Mouse (Mus musculus) large intestine, adult 2 months (tissue): ENCODE data around the gene Capn6. TPM values are rescaled to one million over a fixed set of nuclear protein-coding genes. Genes with fewer than 3 reads are reported as not detected.

Experiments used
- DNase-seq: peaks from one replicate; pipeline ENCODE4 v3.0.0-alpha.2; 2012; ENCODE audit warnings: low read depth, low spot score
- WGBS: fragments of 180-500 bp; shearing (Covaris S2); methylation state at CpG from one replicate; pipeline ENCODE4 v1.1.7; 2018; 5-methylcytosine and 5-hydroxymethylcytosine counted together
- polyA plus RNA-seq: library from polyadenylated mRNA; depleted of rRNA; stranded (reverse); fragments of >200 nt; gene quantifications from 2 replicates; pipeline ENCODE4 v1.2.3, GENCODE M21; 2012; rRNA removed

The Capn6 gene
- 0.10 and 0.16 TPM in 2 replicates for polyA plus RNA-seq

DNA sequence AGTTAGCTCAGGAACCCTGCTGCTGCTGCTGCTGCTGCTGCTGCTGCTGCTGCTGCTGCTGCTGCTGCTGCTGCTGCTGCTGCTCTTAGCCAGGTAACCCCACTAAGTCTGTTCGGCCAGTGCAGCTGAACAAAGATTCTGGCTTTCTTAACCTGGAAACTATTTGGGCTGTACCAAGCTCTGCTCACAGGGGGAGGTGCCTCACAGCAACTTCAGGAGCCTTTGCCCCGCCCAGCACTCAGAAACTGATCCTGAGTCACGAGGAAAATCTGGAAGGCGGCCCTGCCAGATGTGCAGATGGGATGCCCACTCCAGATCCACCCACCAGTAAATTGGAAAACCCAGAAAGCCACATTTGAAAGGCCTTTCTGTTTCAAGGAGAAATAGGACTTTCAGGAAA lies at the start of gene Capn6:
Gene Capn6, minus strand, starts transcription at position 203 of the 400 bp plus-strand sequence.
- DNase-seq = no peak

DNA sequence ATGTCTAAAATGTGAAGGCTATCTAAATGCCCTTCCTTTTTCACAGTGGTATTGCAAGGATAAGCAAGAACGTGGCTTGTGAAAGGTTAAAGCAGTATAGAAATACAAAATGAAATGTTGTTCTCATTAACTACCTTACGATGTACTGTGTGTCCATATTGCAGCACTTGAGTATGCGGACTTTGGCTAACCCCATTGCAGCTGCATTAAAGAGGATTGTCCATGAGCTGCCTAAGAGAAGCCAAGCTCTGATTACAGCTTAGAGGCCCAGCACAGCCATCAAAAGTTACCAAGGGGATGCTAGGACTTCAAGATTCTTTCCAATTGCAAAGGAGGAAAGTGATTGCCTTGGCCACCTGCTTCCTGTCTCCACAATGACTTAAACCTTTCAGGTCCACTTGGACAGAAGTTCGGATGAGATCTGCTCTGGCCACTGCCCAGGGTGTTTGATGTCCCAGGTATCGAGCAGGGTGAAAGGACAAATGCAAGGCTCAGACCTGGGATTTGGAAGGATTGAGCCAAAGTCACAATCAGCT lies 40.0 kb upstream of the Capn6 start:
- DNase-seq = no peak
- 79% methylated on average over 5 of the region's 5 CpGs for WGBS

More for the DNA sequence above, at the start of gene Capn6:
- WGBS = 38% methylated on average over 4 of the region's 4 CpGs

DNA sequence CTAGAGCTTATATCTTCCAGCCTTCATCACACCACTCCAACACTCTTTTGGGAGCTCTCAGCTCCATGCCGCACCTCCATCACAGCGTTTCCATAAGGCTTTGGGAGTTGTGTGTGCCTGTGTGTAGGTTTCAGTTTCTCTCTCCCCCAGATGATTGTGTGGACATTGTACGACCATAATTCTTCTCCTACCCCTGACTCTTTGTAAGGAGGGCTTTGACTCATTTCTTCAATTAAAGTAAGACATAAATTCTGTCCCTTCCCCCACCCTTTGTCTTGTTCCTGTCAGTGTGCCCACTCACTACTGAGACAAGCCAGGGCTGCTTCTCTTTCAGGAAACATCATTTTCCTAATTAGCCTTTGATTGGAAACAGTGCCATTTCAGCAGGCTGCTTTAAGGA lies 24.1 kb upstream of the Capn6 start:
- 71% methylated on average over 3 of the region's 3 CpGs for WGBS
- no peak for DNase-seq

DNA sequence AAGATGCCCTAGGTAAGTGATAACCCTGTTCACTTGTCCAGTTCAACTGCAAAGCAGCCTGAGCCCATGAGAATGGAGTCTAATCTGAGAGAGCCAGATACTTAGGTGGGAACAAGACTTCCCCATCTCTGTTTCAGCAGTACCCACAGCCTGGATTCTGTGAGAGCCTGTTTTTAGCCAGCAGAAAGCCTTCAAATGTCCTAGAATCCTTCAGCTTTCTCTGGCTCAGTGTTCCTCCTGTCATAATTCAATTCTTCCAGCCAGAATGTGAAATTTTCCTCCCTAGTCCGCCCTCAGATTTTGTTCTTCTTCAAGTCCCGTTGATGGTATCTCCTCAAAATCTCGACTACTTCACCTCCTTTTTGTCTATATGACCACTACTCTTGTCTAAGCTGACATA lies 22.8 kb upstream of the Capn6 start:
- 81% methylated on average over 3 of the region's 3 CpGs for WGBS
- DNase-seq = no peak

DNA sequence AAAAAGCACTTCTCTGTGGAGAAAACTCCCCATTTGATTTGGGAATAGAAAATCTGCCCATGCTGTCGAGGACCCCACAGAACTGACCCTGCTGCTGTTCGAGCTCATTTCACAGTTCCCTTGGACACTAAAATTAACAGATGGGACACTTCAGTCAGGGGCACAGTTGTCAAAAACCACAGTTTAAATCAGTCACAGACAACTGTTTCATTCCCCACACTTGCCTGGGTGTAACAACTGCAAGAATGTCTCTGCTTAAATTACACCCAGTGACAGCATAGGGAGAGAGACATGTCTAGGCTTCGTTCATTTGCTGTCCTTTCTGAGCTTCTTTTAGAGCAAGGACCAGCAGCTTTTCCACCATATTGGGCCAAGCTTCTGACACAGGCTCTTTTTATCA lies 19.4 kb upstream of the Capn6 start:
- no peak for DNase-seq
- WGBS = 75% methylated on average over 3 of the region's 3 CpGs

DNA sequence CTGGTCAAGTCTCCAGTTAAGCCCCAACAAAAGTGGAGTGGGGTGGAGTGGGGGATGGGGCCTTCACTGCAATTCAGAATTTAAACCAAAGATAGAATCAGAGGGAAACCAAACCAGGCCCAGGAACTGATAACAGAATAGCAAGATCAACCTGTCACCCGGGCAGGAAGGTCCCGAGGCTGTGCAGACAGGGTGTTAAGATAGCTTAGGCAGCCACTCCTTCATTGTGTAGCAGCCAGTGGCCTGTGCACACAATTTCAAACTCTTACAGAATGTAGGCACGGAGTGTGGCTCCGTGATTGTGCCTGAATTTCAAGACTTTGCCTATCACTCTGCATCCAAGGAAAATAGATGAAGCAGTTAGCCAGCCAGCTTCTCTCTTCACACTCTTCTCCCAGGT lies 693 bp downstream of the Capn6 start:
- WGBS = 34% methylated on average over 4 of the region's 4 CpGs
- DNase-seq = no peak

DNA sequence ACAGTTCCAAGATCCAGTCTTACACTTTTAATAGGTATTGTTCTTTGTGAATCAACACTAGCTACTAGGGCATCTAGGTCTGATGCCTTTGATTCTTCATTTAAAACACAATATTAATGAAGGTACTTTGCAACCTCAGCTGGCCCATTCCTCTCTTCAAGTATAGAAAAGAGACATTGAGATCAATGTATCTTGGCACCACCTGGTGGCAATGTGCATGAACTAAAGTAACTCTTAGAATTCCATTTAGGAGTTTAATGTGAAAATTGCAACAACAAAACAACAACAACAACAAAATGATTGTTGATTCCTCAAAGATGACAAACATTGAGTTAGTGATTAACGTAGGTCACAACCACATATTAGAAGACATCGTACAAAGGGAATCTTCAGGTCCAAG lies 8.3 kb downstream of the Capn6 start:
- DNase-seq = no peak
- 90% methylated on average over 2 of the region's 2 CpGs for WGBS

DNA sequence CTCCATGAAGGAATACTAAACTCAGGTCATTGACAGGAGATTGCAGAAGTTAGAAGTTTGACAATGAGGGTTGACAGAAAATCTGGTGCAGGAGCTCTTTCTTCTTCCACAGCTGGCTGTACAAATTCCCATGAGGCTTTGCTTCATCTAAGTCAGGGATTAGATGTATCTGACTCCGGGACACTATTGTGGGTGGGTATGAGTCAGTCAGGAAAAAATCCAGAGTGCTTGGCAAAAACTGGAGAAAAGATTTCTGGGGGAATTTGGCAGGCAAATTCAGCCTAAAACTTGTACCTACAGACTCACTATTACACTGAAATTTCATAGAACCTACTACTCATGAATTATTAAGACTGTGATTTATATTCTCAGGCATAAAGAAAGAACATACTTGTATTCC lies 11.3 kb downstream of the Capn6 start:
- no peak for DNase-seq
- 59% methylated on average over 1 of the region's 1 CpGs for WGBS

DNA sequence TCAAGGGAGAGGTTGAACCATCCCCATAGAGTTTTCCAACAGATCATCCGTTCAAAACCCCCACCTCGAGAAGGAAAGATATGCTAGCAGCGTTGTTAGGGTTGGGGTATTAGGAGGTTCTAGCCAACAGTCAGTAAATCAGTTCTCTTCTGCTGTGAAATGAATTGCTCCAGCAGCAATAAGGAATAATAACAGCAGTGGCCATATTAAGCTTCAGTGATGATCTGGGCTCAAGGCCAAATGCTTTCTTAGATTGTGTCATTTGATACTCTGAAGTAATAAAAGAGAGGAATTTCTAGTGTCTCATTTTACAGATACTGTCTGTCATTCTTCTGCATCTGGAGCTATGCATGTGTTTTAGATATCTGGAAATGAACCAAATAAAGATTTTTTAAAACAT lies 64.7 kb downstream of the Capn6 start:
- DNase-seq = no peak

More for the DNA sequence above, 64.7 kb downstream of the Capn6 start:
- 57% methylated on average over 3 of the region's 3 CpGs for WGBS

Other genes starting within 250 kb of the Capn6 start
- gene Dcx, start 105.9 kb upstream of the Capn6 start, polyA plus RNA-seq = 0.01 TPM in 2 replicates